Mouse (Mus musculus) kidney, adult 11 months (tissue): ENCODE measurements around the gene Cort.
A peak's percentile ranks its signal among the peaks of the same experiment; 100 is the strongest.

ENCODE experiments used
- DNase-seq: peaks from one replicate; pipeline ENCODE4 v3.0.0; 2022

Gene Cort

GRCm38 (mm10) chr4:149091364-149091763, 35.2 kb downstream of the Cort start:
- DNase-seq = no peak

GRCm38 (mm10) chr4:149085381-149085780, 41.2 kb downstream of the Cort start:
- no peak for DNase-seq

DNA sequence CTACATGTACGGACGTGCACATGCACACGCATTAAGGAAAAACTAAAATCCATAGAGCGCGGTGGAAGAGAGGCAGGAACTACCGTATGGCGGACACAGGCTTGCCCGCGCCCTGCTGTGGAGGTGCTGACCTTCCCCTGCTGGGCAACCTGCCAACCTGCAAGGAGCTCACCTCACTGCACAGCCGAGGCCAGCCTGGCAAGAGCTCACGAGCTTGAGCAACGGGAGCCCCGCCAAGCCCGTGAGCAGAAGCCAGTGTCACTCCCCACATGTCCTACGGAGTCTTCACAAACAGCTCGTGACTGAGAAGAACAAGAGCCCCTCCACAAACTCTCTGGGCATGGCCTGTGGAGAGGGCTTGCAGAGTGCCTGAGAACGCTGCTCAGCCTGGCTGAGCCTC, 45.0 kb downstream of the Cort start:
- DNase-seq = peak; percentile 92

DNA sequence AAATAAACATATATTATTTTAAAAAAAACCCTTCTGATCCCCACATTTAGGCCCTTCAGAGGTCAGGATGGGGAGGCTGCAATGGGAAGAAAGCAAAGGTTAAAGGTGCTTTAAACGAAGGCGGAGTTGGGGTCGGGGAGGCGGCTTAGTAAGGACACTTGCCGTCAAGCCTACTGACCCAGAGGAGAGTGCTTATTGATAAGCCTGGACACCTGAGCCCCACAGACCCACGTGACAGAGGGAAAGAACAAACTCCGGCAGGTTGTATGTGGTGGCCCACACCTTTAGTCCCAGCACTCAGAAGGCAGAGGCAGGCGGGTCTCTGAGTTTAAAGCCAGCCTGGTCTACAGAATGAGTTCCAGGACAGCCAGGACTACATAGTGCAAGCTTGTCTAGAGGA, 46.5 kb downstream of the Cort start:
- no peak for DNase-seq

DNA sequence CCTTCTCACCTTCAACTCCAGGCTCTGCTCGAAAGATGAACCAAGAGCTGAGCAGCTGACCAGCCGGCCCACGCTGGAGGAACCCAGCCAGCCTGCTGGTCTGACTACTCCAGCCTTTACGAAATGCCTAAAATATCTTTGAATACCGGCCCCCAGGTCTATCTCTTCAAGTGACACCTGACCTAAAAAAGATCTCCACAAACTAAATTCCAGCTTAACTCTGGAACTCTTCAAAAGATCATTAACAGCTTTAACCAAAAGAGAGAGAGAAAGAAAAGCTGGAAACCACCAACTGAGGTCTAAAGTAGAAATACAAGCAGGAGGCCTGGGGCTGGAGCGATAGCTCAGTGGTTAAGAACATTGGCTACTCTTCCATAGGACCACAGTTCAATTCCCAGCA, 46.9 kb downstream of the Cort start:
- no peak for DNase-seq

GRCm38 (mm10) chr4:149078261-149078660, 48.3 kb downstream of the Cort start:
- peak; percentile 40 for DNase-seq

DNA sequence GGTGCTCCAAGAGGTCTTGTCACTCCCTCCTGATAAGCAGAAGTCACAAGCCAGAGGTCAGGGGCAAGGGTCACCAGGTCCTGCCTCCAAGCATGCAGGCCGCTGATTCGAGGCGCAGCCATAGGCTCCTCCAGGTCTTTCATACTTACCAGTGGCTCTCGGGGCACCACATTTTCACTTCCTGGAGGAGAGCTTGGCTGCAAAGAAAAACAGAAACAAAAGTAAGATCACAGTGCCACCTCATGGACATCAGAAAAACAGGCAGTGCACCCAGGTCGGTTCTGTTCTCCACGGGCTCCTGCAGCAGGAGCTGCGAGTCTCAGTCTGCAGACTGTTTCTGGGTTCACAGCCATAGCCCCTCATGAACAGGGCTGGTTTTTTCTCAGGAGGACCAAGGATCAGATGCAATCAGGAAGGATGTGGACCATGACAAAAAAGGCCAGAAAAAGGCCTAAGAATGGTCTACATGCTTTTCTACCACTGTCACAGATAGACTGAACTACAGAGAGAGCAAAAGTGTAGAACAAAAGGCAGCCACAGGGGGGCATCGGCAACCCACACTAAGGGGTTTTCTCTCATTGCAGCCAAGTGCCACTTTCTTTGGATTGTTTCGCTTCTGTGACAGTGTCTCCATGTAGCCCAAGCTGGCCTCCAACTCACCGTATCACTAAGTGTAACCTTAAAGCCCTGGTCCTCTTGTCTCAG, 50.5 kb downstream of the Cort start:
- peak; percentile 72 for DNase-seq

GRCm38 (mm10) chr4:149075073-149075472, 51.5 kb downstream of the Cort start:
- DNase-seq = no peak
